Mouse (Mus musculus): Measurements from ENCODE around the gene Kif17.
A peak's percentile ranks its signal among the peaks of the same experiment; 100 is the strongest.

DNA sequence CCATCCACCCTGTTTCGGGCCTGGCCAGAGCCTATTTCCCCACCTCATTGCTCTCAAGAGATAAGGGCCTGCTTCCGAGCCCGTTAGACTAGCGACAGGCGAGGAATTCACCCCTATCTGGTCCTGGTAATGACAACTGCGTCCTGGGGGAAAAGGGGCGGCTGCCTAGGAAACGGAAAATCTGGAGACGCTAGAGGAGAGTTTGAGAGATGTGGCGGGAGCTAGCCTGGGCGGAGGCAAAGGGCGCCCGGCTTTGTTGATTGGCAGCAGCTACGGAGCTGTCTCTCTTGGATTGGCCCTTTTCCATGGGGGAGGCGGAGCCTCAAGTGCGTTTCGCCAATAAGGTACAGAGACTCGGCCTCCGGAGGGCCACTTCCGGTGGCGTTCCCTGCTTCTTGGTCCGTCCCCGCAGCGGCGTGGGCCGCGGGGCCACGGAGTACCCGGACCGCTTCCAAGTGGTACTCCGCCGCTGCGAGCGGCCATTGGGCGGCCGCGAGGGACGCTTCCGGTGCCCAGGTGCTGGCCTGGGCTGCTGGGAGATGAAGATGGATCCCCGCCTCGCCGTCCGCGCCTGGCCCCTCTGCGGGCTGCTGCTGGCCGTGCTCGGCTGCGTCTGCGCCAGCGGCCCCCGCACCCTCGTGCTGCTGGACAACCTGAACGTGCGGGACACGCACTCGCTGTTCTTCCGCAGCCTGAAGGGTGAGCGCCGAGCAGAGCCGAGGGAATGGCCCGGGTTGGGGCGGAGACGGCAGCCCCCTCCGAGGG, 54.3 kb downstream of the Kif17 start, which contains the start of gene Ddost:
- TF ChIP-seq CTCF (IDR thresholded peaks at IDR 0.05; ENCODE audit: insufficient read depth, low read length) (no peak), POLR2A (IDR thresholded peaks at IDR 0.05; ENCODE audit: borderline replicate concordance, extremely low read depth, low read depth, low read length) (0 out of 2 replicates have a peak, but pooled peaks have one; percentile 53)
